Mouse (Mus musculus) layer of hippocampus, adult 8-10 months (tissue): ENCODE data around the gene Tulp3. TPM values are rescaled to one million over a fixed set of nuclear protein-coding genes. Genes with fewer than 3 reads are reported as not detected.

Experiments used
- DNase-seq, 2 experiments: peaks; one replicate each; pipeline ENCODE4 v3.0.0; 2022; ENCODE audit warnings: low spot score in 2 of 2
- total RNA-seq, 4 experiments: library from RNA; stranded (reverse); gene quantifications; 2 replicates each; pipeline ENCODE4 v1.2.4; 2022

Gene Tulp3
- total RNA-seq, 4 experiments from 2014 or later: 24.3 to 25.5 (median 25.1) TPM

- DNase-seq: no peak
Observed at GRCm38 (mm10) chr6:128298246-128298645, 57.4 kb downstream of the Tulp3 start.

GRCm38 (mm10) chr6:128296750-128297393, 58.8 kb downstream of the Tulp3 start:
- DNase-seq: no peak

- DNase-seq: no peak
Observed at GRCm38 (mm10) chr6:128295876-128296749, 59.5 kb downstream of the Tulp3 start.

- no peak for DNase-seq
Observed at GRCm38 (mm10) chr6:128291284-128291683, 64.4 kb downstream of the Tulp3 start.

- no peak for DNase-seq
Observed at GRCm38 (mm10) chr6:128288681-128289080, 67.0 kb downstream of the Tulp3 start.

GRCm38 (mm10) chr6:128285792-128286430, 69.7 kb downstream of the Tulp3 start:
- DNase-seq: no peak

GRCm38 (mm10) chr6:128282126-128282525, 73.5 kb downstream of the Tulp3 start:
- DNase-seq: no peak

- DNase-seq: no peak
Observed at GRCm38 (mm10) chr6:128280472-128281145, 75.0 kb downstream of the Tulp3 start.

- DNase-seq: no peak
Observed at GRCm38 (mm10) chr6:128279608-128280007, 76.0 kb downstream of the Tulp3 start.

GRCm38 (mm10) chr6:128279099-128279498, 76.6 kb downstream of the Tulp3 start:
- DNase-seq: no peak

- DNase-seq: peak; percentile 37 to 60
Observed at GRCm38 (mm10) chr6:128277132-128278085, 78.2 kb downstream of the Tulp3 start.

GRCm38 (mm10) chr6:128276349-128276748, 79.3 kb downstream of the Tulp3 start:
- no peak for DNase-seq

GRCm38 (mm10) chr6:128275506-128276064, 80.1 kb downstream of the Tulp3 start:
- no peak for DNase-seq

GRCm38 (mm10) chr6:128273507-128273906, 82.1 kb downstream of the Tulp3 start:
- no peak for DNase-seq

- no peak for DNase-seq
Observed at GRCm38 (mm10) chr6:128272754-128273153, 82.9 kb downstream of the Tulp3 start.

Other genes starting within 250 kb of the Tulp3 start
- gene Tspan9, start 212.3 kb downstream of the Tulp3 start, total RNA-seq: 10 to 100 TPM; 45.4 to 64.2 (median 56.0) TPM
- gene Tead4, start 55.0 kb downstream of the Tulp3 start, total RNA-seq: 1 to 10 TPM in 3 of 4 experiments, under 1 TPM in 1; 0.78 to 1.6 (median 1.4) TPM
- gene Rhno1, start 7.1 kb upstream of the Tulp3 start, total RNA-seq: 10 to 100 TPM; 18.6 to 22.1 (median 20.0) TPM
- 1 to 10 TPM; 1.1 to 1.7 (median 1.4) TPM for gene Foxm1, start 7.1 kb upstream of the Tulp3 start, total RNA-seq
- gene Tex52, start 19.6 kb upstream of the Tulp3 start, total RNA-seq: 1 to 10 TPM; 1.7 to 3.3 (median 2.5) TPM
- not detected for gene Gm44596, start 19.7 kb upstream of the Tulp3 start, total RNA-seq
- gene Nrip2, start 43.4 kb upstream of the Tulp3 start, total RNA-seq: 10 to 100 TPM; 16.0 to 19.6 (median 17.5) TPM
- gene Itfg2, start 69.1 kb upstream of the Tulp3 start, total RNA-seq: 10 to 100 TPM; 27.9 to 35.5 (median 29.1) TPM
- 100 to 1,000 TPM; 101 to 133 (median 115) TPM for gene Fkbp4, start 82.8 kb upstream of the Tulp3 start, total RNA-seq
- not detected for gene Pzp, start 170.9 kb upstream of the Tulp3 start, total RNA-seq
- 10 to 100 TPM in 2 of 4 experiments, 1 to 10 TPM in 2; 7.2 to 13.6 (median 10.1) TPM for gene A2ml1, start 225.8 kb upstream of the Tulp3 start, total RNA-seq